Mouse (Mus musculus) erythroid progenitor cell, adult 5-6 weeks (primary cell): ENCODE results near the gene Nucks1. TPM values are rescaled to one million over a fixed set of nuclear protein-coding genes. Genes with fewer than 3 reads are reported as not detected.

Experiments
- ATAC-seq: replicated peaks from 2 replicates; pipeline ENCODE4 v1.8.0; 2016; ENCODE audit warnings: moderate number of reproducible peaks, mild to moderate bottlenecking, moderate TSS enrichment, inconsistent platforms; ENCODE audit not compliant: poor library complexity, low FRiP score, severe bottlenecking
- total RNA-seq, 2 experiments: library from RNA; stranded (forward) in 1 of 2; stranded (reverse) in 1 of 2; fragments of 150-400 nt in 1 of 2; fragments of 186-747, 209-891 nt in 1 of 2; gene quantifications; 2 replicates each; pipeline versions ENCODE4 v1.2.3 to v1.2.4; 2015 to 2017; ENCODE audit warnings: low replicate concordance in 2 of 2

Gene Nucks1
- total RNA-seq, 2 experiments from 2014 or later = 169 to 248 TPM

DNA sequence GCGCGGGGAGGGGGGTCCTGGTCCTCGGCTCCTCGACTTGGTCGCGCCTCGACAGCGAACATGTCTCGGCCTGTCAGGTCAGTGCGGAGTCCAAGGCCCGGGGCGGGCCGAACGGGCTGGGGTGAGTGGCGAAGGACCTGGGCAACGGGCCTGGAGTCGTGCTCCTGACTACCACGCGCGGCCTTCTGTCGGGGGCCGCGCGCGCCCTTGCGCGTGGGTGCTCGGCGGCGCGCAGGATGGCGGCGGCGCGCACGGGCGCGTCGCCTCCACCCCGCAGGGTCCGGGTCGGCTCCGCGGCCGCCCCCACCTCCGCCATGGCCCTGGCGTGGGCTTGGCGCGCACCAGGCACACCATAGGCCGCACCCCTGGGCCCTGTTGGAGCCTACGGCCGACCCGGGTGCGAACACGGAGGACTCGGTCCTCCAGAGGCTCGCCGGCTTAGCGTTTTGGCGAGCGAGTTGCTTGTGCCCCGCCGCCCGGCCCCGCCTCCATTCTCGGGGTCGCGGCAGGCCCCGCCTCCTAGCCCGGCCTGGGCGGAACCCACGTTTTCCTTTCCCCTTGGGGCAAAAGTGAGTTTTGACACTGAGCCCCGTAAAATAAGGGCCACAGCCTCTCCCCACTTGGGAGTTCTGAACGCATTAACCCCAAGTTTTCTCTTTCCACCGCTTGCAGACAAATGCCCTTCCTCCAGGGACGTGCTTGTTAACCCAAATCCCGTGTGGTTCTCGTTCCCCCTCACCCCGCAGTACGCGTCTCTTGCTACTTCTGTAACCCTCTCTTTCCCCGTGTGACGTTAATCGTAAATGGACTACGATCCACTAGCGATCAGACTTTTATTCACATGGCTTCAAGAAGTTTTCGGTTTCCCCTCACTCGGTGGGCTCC is 582 bp downstream of the Nucks1 start:
- ATAC-seq = peak; percentile 79

DNA sequence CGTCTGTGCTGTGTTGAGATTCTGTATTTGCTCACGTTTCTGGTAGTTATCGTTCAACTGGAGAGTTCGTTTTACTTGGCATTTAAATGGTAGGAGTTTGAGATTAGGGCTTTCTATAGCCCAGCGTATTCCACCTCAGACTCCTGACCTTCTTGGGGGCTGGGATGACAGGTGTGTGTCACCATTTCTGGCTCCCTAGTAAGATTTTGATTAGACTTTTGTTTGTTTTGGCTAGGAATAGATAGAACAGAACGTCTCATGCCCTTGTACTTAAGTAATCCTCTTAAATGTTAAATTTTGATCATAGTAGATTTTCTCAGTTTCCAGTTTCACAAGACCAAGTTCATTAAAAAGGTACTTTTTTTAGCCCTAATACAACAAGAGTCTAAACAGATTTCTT is 7.3 kb downstream of the Nucks1 start:
- no peak for ATAC-seq

DNA sequence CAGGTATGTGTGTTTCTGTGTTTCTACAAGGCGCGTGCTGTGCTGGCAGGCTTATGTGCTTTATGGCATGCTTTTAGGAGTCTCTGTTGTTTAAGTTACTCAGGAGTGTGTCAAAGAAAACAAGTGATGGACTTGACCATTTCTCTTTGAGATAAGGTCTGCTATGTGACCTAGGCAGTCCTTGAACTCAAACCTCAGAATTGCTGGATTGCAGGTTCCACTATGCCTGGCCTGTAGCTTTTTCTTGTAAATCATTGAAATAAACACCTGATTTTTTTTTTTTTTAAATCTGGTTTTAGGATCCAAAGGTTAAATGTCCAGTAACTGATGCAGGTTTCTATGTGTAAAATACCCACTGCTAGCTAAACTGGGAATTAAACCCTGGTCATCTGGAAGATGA is 8.7 kb downstream of the Nucks1 start:
- no peak for ATAC-seq

DNA sequence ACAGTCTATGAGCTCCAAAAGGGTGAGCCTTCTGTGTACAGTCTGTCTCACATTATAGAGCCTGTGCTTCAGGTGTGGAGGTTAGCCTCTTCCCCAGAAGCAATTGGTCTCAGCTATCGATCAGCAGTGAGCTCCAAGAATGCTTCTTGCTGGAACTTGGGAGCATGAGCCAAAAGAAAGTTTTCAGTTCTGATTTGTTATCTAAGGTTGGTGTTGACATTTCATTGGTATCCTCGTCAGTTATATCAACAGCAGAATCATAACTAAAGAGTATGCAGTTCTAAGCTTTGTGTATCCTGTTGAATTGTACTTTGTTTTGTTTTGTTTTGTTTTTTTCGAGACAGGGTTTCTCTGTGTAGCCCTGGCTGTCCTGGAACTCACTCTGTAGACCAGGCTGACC is 11.8 kb downstream of the Nucks1 start:
- no peak for ATAC-seq

DNA sequence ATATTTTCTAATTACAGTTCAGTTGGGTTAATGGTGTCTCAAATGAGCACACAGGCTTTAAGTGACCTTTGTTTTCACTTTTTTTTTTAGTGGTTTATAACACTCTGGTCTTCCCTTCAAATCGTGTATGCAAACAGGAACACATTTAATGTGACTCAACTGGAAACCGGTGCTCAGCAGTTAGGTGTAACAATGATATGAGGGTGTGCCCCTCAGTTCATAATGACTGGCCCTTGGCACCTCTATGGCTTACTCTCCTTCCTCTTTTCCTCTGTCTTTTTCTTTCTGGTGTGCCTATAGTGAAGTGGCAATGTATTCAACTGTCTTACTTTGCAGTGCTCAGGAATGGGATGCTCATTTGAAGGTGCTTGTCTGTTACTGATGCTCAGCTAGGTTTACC is 23.1 kb downstream of the Nucks1 start:
- no peak for ATAC-seq

DNA sequence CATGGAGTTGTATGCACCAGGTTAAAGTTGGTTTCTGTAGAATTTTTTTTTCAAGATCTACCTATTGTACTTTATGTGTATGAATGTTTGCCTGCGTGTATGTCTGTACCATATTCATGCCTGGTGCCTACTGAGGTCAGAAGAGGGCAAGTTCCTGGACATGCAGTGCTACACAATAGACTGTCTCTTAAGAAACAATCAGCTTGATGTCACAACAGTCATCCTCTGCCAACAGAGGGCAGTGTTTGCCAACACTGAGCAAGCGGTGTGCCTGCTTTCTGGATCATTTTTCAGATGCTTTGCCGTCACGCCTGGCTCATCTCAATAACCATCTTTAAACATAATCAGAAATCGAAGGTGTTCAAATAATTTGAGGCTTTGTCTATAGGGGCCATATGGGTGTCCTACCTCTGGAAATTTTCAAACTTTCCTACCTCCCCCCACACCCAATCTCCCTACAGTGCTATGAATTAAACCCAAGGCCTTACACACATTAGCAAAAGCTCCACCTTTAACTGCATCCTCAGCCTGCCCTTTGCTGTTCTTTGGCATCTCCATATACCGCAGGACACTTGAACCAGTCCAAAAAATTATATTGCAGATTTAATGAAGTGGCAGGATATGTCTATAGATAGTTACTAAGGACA is 27.4 kb downstream of the Nucks1 start:
- peak; percentile 53; the same call in 1 of the 2 replicates for ATAC-seq

DNA sequence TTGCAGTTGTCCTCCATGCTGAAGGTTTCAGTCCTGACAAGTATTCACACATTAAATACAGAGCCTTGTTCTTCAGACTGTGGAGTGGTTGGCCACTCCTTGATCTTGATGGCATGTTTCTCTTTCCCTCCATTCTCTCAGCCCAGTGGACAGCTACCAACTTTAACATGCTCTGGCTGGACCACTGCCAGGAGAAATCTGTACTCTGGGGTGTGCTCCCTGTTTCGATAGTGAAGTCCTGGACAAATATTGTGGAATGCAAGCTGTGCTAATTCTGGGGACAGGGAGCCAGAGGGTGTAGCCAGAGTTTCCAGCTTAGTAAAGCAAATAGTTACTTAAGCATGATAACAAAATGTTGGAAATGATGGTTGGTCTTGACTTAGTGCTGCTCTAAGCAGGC is 28.5 kb downstream of the Nucks1 start:
- no peak for ATAC-seq

DNA sequence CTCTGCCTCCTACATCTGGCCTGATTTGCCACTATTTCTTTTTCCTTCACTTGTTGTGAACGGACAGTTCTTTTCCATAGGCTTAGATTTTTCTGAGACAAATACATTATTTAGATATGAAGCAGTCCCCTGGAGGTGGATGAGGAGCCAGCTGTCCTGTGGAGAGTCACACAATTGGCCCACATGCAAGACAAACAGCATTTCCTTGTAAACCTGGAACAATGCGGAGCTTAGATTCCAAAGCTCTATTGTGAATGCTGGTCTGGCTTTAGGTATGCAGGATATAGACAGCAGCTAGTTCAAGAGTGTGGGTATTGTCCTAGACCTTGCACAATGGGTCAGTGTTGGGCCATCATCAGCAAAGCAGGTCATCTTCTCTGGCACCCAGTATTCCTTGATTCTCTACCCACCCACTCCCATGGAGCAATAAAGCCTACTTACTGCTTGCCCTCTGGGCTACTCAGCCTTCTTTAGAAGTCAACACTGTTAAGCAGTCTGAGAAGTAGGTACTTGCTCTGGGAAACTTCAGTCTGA is 30.4 kb downstream of the Nucks1 start:
- no peak for ATAC-seq

DNA sequence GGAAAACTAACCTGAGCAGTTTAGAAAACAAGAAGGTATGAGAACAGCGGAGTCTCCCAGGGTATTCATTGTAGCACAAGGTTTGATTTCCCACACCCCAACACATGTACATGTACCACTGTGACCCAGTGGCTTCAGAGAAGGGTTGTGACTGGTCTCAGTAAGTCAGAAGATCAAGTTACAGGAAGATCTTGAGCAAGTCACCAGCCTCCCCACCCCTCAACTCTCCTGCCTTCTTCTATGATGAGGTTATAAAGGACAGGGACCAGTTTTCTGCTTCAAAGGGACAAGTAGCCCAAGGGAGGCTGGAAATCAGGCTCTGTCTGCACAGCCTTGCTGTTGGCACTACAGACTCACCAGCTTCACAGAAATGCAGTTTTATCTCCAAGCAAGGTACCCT is 31.2 kb downstream of the Nucks1 start:
- ATAC-seq = no peak

DNA sequence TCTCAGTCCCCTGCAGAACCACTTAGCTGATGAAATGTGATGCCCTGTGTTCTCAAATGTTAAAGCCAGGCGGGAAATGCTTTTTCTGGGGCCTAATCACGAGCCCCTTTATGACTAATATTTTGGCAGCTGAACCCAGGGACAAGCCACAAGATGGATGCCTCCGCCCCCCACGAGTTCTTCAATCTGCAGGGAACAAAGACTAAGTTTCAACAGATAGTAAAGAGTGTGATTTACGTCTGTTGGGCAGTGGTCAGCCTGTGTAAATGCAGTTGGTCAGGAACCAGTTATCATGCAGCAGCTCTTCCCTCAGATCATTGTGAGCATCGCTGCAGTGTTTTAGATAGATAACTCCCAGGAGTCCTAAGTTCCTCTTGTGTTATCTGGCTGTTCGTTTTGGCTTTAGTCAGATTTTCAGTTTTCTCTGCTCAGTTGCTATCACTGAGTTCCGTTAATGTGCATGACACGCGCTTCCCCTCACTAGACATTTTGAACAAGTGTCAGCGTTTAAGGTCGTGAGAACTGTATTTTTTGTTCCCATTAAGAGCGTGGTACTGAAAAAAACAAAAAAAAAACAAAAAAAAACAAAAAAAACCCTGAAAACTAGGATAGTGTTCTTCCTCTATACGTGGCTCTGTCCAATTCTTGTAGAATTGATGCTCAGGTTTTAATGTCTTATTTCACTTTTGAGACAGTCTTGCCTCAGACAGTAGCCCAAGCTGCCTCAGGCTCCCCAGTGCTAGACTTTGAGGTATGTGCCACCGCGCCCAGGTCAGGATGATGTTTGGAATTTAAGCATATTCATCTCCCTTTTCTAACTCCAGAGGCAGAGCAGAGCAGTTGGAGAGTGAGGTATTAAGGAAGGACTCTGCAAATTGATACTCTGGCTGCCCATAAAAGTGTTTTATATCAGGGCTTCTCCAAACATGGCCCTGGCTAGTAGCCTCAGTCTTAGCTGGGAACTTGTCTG is 32.6 kb downstream of the Nucks1 start:
- ATAC-seq = no peak

DNA sequence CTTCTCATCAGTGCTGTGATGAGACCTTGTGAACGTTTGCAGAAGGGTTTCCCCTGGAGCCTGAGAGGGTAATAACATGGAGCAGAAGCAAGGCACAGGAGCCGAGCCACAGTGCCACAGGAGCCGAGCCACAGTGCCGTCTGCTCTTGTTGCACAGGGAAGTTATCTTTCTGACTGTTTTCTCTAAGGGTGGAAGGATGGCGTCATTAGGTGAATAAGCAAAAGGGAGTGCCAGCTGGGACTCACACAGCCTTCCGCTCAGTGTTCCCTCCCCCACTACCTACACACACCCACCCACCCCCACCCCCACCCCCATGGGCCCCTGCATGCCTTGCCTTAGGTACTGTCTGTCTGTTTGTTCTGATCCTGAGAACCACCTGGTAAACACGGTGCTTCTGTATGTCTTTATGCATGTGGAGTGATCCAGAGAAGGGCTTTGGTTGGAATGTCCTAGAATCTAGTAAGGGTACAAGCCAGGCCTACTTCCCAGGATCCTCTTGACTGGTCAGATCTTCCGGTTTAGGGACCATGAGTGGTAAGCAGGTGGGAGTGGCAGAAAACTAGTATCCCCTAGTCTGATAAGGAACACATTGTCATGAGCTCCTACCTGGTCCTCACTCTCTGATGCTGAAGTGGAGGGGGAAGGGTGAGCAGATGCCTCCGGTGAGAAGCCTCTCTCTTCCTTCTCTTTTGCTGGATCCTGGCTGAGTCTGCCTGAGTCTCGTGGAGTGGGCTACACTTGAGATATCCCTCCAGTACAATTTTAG is 35.5 kb downstream of the Nucks1 start:
- no peak for ATAC-seq

DNA sequence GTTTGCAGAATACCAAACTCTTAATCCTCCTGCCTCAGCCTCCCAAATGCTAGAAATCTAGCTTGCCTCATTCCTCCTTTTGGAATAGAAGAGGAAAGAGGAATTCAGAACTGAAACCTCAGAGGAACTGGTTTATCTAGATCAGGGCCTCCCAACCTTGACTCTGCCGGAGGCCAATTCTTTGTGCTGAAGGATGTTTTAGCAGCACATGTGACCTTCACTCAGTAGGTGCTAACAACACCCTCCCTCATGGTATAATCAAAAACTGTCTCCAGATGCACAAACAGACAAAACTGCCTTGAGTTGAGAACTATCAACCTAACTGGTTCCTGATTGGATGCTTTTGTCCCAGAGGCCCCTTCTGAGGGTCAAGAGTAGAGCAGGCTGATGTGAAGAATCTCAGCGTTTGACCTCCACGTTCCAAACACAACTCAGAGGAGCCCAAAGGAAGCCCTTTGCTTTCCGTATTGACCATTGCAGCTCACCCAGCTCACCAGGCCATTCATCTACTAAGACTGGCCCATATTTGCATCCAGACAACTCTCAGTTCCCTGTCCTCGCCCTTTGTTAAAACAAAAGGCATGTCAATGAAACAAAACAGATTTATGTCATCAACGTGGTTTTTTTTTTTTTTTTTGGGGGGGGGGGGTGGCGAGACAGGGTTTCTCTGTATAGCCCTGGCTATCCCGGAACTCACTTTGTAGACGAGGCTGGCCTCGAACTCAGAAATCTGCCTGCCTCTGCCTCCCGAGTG is 36.3 kb downstream of the Nucks1 start:
- no peak for ATAC-seq

DNA sequence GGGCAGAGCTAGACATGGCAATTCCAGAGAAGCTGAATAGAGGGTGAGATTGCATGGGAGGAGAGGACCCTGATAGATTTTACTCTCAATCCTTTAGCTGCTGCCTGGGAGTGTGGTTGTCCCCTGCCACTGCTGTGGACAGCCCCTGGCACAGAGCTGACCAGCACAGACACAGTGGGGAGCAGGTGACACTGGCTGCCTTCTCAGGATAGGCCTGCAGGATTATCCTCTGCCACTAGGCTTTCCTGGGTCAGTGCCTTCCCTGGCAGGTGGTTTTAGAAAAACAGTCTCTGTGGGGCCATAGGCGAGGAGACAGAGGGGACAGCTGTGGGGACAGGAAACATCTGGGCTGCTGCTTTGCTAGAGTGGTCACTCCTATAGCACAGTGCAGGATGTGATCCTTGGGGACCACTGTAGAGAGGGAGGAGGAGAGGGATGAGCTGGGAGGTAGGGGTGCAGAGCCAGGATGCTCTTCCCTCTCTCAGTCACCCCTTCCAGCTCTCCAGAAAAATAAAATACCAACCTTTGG is 37.7 kb downstream of the Nucks1 start:
- 0 out of 2 replicates have a peak, but pooled peaks have one; percentile 41 for ATAC-seq

DNA sequence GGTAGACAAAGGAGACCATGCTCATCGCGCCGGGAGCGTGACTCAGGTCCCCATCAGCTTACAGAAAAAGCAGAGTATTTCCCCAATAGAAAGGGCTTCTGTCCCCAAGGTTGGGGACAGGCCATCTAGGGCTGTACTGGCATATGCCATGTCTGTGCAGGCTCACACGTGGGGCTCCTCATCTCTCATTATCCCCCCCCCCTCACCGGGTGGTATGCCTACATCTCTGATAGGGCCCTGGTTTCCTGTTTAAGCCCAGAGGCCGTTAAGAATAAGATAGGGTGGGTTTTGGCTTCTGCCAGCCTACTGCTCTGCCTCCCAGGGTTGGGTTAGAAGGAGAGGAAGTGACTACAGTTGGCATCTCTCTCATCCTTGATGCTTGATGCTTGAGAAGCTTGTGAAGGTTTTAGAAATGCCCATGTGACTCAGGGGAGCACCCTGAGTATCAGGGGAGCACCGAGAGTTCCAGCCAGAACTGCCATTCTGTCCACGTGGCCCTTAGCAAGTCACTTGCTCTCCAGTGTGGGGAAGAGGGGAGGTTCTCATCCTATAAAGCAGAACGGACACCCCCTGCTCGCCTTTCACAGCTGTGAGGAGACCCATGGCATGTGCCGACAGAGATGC is 44.0 kb downstream of the Nucks1 start:
- ATAC-seq = no peak

DNA sequence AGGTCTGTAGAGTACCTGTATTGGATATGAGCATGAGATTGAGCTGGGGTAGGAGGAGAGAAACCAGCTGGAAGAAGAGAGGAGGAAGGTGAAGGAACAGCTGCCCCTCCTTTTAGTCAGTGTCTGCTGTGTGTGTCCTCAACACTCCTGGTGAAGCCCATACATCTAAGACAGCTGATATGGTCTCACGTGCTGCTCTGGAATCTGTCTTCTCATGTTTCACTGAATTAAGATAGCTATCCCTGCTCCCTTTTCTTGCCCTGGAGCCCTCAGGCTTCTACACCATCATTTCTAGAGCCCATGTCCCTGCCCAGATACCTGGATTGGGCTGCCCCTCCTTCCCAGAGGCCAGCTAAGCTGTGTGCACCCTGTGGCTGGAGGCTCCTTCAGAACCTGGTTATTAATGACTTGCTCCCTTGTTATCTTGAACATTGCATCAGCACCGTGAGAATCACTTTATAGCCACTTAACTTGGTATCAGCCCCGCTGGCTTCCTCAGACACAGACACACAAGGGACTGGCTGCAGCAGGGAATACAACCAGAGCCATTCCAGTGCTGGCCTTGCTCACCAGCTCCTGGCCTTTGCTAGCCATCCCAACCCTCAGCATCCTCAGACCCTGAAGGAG is 44.9 kb downstream of the Nucks1 start:
- ATAC-seq = no peak

DNA sequence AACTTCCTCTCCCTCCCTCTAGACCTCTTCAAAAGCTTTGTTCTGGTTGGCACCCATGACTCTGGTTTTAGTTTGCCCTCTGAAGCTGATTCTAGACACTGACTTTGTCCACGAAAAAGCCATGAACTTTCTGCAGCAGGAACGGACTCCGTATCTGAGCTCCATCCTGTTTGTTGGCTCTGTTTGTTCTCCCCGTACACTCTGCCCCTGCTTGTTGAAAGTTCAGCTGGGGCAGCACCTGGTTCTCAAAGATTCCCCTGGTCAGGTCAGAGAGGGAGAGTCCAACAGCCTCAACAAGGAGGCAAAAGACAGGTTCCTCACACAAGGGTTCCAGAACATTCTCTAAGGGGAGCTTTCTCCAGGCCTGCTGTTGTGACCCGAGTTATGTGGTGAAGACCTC is 47.1 kb downstream of the Nucks1 start:
- no peak for ATAC-seq

DNA sequence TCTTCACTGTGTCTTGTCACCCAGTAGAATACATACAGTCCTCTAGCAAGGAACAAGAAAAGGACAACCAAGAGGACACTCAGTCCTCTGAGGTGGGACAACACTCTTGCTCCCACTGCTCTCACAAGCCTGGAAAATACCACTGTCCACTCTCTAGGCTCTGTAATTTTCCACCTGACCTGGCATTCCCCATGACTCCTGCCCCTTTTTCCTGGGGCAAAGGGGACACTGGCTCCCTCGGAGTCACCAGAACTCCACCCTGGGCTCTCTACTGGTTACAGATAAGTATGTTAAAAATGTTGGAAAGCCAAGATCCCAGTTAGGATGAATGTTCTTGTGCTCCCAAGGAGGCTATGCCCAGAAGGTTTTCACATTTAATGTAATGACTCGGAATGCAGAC is 50.7 kb downstream of the Nucks1 start:
- no peak for ATAC-seq
